Mouse (Mus musculus): ENCODE measurements around the gene Aff1.

The Aff1 gene

DNA sequence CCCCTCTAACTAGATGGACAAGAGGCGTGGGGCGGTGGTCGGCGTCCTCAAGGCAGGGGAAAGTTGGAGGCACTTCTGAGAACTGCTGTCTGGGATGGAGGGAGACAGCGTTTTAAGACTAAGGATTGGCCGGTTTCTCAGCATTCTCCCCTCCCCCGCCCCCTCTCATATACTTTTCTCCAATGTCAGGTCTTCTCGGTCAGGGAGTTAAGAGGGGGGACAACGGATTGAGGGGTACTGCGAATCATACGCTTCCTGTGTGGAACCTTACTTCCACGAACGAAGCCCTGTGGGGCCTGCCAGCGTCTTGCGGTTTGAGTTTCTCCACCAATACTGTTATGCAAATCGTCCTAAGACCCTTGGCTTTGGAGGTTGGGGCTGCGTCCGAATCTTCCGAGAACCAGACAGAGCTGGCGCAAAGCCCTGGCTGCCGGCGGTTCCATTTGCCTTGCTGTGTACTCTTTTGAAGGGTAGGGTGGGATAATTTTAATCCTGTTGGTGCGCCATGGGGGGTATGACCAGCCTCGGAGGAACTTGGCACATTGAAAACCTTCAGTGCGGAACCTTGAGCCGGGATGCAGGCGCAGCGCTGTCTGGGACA lies 967 bp downstream of the Aff1 start:
- peak; percentile 22 for DNase-seq (ENCODE audit: low spot score)

DNA sequence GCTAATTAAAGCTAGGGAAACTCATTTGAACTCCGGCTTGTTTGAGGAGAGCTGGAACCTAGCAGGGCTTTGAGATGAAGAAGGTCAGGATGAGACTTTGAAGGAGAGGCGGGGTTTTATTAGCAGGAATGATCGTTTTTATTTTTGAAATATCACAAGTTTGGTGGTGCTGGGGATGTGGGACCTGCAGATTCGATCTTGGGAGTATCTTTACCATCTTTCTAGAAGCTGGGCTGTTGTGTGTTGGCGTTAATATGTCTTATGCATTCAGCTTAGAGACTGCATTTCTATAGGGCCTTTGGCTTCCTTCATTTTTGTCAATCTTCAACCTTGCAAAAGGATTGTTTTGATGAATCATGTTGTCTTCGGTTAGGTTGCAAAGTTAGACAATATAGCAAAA lies 1.9 kb downstream of the Aff1 start:
- no peak for DNase-seq (ENCODE audit: low spot score)

GRCm38 (mm10) chr5:103697875-103698491 lies 5.8 kb downstream of the Aff1 start:
- DNase-seq (ENCODE audit: low spot score), result no peak

DNA sequence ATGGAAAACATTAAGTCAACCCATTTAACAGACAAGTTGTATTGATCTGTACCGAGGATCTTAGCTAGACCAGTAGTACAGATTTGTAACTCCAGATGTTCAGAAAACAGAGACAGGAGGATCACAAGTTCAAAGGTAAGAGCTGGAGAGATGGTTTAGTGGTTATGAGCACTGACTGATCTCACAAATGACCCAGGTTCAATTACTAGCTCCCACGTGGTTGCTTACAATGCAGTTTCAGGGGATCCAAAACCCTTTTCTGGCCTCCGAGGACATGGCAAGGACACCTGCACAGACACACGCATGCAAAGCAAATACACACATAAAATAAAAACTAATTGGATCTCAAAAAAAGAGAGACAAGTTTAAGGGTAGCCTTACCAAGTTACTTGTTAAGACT lies 6.4 kb downstream of the Aff1 start:
- no peak for DNase-seq (ENCODE audit: low spot score)

GRCm38 (mm10) chr5:103699537-103699936 lies 7.4 kb downstream of the Aff1 start:
- DNase-seq (ENCODE audit: low spot score), result no peak

GRCm38 (mm10) chr5:103700661-103701060 lies 8.5 kb downstream of the Aff1 start:
- no peak for DNase-seq (ENCODE audit: low spot score)

DNA sequence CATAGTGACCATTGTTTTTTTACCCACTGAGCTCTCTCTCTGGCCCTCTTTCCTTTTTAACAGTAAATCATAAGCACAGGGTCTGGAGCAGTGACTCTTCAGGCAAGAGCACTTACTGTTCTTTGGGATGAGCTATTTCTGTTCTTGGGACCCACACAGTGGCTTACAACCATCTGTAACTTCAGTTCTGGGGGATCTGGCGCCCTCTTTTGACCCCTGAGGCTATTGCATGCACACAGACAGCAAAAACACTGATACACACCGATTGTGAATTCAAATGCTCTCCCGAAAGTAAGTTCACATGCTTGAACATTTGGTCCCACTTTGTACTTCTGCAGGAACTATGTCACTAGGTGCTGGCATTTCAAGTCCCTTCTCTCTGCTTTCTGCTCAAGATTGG lies 9.3 kb downstream of the Aff1 start:
- no peak for DNase-seq (ENCODE audit: low spot score)

GRCm38 (mm10) chr5:103702527-103702926 lies 10.4 kb downstream of the Aff1 start:
- DNase-seq (ENCODE audit: low spot score), result no peak

- DNase-seq (ENCODE audit: low spot score), result no peak
Measured at GRCm38 (mm10) chr5:103705331-103705730, 13.2 kb downstream of the Aff1 start.

DNA sequence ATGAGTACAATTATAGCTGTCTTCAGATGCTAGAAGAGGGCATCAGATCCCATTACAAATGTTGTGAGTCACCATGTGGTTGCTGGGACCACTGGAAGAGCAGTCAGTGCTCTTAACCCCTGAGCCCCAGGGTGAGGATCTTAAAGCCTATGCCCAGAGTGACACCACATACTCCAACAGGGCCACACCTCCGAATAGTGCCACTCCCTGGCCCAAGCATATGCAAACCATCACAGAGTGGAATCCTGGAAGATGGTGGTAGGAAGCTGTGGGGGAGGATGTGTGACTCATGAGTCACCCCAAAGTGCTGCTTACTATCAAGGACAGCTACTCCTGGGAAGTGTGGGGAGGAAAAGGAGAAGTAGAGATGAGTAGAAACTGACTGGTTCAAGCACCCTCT lies 13.7 kb downstream of the Aff1 start:
- no peak for DNase-seq (ENCODE audit: low spot score)

DNA sequence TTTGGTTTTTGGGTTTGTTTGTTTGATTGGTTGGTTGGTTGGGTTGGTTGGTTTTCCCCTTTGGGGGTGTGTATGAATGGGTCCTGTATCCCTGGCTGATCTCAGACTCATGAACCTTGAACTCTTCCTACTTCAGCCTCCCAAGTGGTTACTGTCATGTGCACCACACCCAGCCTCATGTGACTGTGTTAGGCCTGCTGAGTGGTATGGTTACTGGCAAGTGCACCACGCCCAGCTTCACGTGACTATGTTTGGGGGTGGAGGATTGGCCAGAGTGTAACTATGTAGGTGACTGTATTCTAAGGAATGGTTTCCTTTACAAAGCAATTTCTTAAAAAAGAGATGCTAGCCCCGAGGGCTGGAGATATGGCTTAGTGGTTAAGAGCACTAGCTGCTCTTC lies 16.9 kb downstream of the Aff1 start:
- DNase-seq (ENCODE audit: low spot score), result no peak

- DNase-seq (ENCODE audit: low spot score), result no peak
Measured at GRCm38 (mm10) chr5:103711886-103712285, 19.7 kb downstream of the Aff1 start.

GRCm38 (mm10) chr5:103713422-103713821 lies 21.2 kb downstream of the Aff1 start:
- no peak for DNase-seq (ENCODE audit: low spot score)

GRCm38 (mm10) chr5:103714943-103715342 lies 22.8 kb downstream of the Aff1 start:
- DNase-seq (ENCODE audit: low spot score), result no peak

DNA sequence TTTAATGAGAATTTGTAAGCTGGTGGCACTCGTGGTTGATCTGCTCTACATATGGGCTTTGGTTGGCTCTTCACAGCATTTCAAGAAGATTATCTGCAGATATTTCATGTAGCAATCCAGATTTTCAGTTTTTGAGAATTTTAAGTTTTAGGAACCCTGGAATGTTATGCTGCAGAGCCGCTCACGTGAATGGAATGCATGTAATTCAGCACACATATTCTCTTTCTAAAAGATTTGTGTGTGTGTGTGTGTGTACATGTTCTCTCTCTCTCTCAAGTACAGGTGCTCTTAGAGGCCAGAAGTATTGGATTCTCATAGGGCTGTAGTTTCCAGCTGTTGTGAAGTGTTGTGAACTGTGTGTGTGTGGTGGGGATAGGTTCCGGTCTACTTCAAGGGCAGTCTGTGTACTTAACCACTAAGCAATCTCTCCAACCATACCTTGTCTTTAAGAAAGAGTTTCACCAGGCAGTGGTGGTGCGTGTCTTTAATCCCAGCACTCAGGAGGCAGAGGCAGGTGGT lies 24.7 kb downstream of the Aff1 start:
- no peak for DNase-seq (ENCODE audit: low spot score)

GRCm38 (mm10) chr5:103719131-103719530 lies 27.0 kb downstream of the Aff1 start:
- DNase-seq (ENCODE audit: low spot score), result no peak

GRCm38 (mm10) chr5:103719851-103720250 lies 27.7 kb downstream of the Aff1 start:
- DNase-seq (ENCODE audit: low spot score), result no peak

DNA sequence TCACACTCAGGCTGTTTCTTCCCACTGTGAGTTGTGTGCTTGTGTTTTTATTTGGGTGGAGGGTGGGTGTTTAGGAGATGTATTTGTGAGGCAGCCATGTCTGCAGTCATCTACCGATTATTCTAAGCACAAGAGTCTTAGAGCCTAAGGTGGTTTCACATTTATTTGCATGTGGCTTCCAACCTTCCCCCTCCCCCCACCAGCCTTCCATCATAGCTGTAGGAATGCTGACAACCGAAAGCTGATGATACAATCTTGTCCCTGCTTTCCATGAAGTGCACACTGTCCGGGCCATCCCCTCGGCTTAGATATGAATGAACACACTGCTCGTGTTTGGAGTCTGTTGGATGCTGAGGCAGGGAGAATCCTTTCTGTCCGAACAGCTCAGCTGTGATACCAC lies 28.8 kb downstream of the Aff1 start:
- no peak for DNase-seq (ENCODE audit: low spot score)

DNA sequence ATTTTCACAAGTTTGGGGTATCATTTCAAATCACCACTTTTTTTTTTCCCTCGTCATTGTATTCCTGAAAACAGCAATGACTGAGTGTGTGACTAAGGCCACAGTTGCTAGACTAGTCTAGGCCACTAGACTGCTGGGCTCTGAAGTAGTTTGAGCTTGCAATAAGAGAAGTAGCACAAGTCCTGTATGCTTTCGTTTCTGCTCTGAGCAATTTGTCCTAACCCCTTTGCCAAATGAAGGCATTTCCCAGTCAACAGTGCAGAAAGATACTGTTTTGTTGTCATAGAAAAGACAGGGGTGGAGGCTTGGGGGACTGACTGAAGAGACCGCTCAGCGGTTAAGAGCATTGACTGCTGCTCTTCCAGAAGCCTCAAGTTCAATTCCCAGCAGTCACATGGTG lies 29.3 kb downstream of the Aff1 start:
- DNase-seq (ENCODE audit: low spot score), result no peak

- DNase-seq (ENCODE audit: low spot score), result peak; percentile 78
Measured at GRCm38 (mm10) chr5:103722721-103723120, 30.5 kb downstream of the Aff1 start.

DNA sequence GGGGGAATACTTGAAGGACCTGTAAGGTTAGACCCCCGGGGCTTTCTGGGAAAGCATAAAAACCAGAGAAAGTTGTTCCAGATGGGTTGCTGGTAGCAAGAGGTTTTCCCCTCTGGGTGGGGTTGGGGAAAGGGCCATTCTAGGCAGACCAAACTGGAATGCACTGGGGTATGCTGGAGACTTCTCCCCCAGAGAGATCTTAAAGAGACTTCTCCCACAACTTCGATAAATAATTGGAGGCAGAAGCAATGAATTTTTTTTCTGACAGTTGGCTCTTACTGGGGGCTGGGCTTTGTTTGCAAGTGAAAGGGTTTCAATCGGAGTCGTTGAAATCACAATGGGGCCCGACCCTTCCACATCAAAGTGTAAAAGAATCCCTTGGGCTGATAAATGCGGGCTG lies 32.2 kb downstream of the Aff1 start:
- no peak for DNase-seq (ENCODE audit: low spot score)

DNA sequence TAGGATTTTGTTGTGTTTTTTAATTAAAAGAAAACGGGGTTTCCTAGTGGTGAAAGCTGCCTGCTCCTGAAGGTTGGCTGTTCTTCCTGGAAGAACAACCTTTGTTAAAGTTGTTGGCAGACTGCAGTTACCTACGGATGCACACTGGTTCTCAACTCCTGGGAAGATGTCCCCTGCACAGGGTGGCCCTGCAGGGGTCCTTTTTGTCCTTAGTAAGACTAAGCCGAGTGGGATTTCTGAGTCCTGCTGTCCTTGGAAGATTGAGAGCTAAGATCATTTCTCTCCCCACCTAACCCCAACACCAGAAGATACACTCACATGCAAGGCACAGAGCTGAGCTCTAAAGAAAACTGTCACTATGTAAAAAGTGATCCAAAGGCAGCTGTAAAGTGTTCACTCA lies 32.6 kb downstream of the Aff1 start:
- no peak for DNase-seq (ENCODE audit: low spot score)

GRCm38 (mm10) chr5:103725268-103726149 lies 33.3 kb downstream of the Aff1 start:
- no peak for DNase-seq (ENCODE audit: low spot score)
